Mouse (Mus musculus) mammary gland, adult 2 months (tissue): ENCODE measurements around the gene Zfp759. TPM values are rescaled to one million over a fixed set of nuclear protein-coding genes. Genes with fewer than 3 reads are reported as not detected.

Experiments
- polyA plus RNA-seq: library from polyadenylated mRNA; depleted of rRNA; stranded (reverse); fragments of >200 nt; gene quantifications from 2 replicates; pipeline ENCODE4 v1.2.3, GENCODE M21; 2012; ENCODE audit warnings: low replicate concordance; rRNA removed

The Zfp759 gene
- 0.13 and 0.37 TPM in 2 replicates for polyA plus RNA-seq

DNA sequence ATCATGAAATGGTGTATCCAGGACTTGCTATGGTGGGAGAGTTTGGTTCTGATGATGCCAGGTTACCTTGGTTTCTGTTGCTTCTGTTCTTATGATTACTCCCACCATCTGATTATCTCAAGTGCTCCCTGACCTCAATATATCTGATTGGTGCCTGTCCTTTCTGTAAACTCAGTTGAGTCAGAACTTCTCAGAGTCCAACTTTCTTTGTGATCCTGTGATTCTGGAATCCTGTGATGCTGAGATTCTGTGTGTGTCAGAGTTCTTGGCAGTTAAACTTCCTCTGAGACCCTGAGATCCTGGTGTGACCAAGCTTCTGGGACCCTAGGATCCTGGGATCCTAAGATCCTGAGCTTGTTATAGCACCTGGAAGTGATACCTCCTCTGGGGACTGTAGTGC, at the start of gene Zfp759:
Gene Zfp759 (plus strand): TSS at position 301 of the 400 bp plus-strand sequence.

DNA sequence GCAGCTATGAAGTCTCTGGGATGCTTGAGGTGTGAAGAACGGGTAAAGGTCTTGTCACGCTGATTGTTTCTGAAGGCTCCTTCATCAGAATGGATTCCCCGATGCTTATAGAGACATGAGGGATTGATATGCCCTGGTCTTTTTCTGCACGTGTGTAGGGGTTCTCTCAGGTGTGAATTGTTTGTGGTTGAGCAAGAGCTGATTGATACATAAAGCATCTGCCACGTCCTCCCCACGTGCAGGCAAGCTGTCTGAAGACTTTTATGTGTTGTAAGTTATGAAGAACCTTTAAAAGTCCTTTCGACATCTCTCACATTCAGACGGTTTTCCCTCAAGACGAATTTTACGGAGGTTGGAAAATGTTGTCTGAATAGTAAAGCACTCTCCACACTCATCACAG, 23.6 kb upstream of the Zfp759 start, which contains the start of gene Zfp708:
Gene Zfp708 (minus strand): TSS at position 101 of the 400 bp plus-strand sequence.

DNA sequence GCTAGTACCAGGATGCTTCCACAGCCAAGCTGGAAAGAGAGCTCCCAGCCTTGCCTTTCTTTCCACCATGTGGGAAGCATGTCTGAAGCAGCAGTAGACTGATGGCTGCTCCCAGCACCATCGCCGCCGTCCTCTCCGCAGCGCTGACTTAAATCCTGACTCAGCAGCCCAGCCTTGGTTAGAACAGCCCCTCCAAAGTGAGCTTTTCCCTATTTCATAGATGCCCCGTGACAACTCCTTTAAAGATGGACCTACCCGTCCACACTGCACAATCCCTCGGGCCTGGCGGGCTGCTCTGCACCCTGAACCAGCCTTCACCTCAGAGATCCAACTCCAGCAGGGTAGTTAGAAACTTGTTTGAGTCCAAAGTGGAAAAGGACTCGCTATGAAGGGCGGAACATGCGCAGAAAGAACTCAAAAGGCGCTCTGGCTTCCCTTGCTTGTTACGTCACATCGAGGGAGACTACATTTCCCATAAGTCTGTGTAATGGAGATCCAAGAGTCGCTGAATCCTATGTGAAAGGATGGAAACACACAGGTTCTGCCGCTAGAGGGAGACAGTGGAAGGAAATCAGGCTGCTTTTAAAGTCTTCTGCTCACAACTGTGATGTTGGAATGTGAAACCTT, 13.2 kb upstream of the Zfp759 start, which contains the start of gene Gm28557:
Gene Gm28557 (minus strand): TSS at position 411 of the 627 bp plus-strand sequence.

DNA sequence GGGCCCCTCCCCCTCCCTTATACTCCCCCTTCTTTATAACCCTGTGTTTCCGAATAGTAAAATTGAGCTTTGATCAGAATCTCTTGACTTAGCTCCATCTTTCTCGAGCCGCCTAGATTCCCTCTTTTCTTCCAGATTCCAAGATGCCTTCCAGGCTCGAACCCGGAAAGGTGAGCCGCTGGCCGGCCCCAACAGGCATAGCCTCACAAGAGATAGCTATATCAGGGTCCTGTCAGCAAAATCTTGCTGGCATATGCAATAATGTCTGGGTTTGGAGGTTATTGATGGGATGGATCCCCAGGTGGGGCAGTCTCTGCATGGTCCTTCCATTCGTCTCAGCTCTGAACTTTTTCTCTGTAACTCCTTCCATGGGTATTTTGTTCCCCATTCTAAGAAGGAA, 5.3 kb upstream of the Zfp759 start, which contains the start of gene Rslcan18:
Gene Rslcan18 (minus strand): TSS at position 101 of the 400 bp plus-strand sequence.

DNA sequence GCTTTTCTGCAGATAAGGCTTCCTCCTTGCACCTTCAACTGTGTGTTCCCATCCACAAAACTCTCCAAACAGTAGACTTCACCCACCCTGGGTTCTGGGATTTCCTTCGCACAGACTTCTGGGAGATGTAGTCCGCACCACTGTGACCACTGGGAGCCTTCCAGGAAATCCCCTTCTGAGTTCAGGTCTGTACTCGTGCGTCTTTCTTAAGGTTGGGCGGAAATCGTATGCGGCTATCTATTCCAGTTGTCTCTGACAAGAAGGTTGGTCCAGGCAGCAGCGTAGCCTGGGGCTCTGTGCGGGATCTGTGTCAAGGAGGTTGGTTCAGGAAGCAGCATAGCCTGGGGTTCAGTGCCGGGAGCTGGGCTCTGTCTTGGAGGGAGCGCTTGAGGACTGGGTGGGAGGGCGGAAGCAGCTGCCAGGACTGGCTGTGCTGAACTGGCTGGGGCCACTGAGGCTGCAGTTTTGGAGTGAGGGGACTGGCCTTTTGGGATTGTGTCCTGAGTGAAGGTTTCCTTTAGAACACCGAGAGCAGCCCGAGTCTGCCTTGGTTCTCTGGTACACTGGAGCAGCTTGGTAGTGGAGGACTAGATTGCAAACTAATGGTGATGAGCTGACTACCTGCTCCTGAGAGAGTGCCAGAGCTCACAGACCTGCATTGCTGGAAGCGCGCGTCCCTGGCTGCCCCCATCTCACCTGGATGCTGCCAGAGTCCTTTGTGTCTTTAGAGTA, 51.7 kb downstream of the Zfp759 start, which contains the start of gene Rsl1:
Gene Rsl1 (plus strand): TSS at position 192 of the 732 bp plus-strand sequence.

Other genes starting within 250 kb of the Zfp759 start
- 0.20 and 0.96 TPM in 2 replicates for gene Gm10767, start 216.7 kb upstream of the Zfp759 start, polyA plus RNA-seq
- 0.12 and 0.20 TPM in 2 replicates for gene Zfp712, start 60.5 kb upstream of the Zfp759 start, polyA plus RNA-seq
- gene Zfp708, start 23.7 kb upstream of the Zfp759 start, polyA plus RNA-seq = 0.05 and 0.17 TPM in 2 replicates
- gene Gm28557, start 13.1 kb upstream of the Zfp759 start, polyA plus RNA-seq = 1.5 and 4.0 TPM in 2 replicates
- 0.11 and 0.14 TPM in 2 replicates for gene Rslcan18, start 5.4 kb upstream of the Zfp759 start, polyA plus RNA-seq
- 2.2 and 5.0 TPM in 2 replicates for gene Rsl1, start 51.5 kb downstream of the Zfp759 start, polyA plus RNA-seq
- gene Zfp455, start 72.8 kb downstream of the Zfp759 start, polyA plus RNA-seq = 0.16 and 0.57 TPM in 2 replicates
- gene Zfp458, start 156.8 kb downstream of the Zfp759 start, polyA plus RNA-seq = 0.30 and 0.60 TPM in 2 replicates
- 1.1 and 2.2 TPM in 2 replicates for gene Zfp457, start 184.8 kb downstream of the Zfp759 start, polyA plus RNA-seq
- gene Zfp595, start 210.9 kb downstream of the Zfp759 start, polyA plus RNA-seq = 0.55 and 1.7 TPM in 2 replicates
- gene Gm28044, start 238.9 kb downstream of the Zfp759 start, polyA plus RNA-seq = 0.34 TPM in 1 of 2 replicates, not detected in the other
- 0.16 and 0.50 TPM in 2 replicates for gene Zfp953, start 238.9 kb downstream of the Zfp759 start, polyA plus RNA-seq